Mouse (Mus musculus): ENCODE data around the gene C330021F23Rik.

DNA sequence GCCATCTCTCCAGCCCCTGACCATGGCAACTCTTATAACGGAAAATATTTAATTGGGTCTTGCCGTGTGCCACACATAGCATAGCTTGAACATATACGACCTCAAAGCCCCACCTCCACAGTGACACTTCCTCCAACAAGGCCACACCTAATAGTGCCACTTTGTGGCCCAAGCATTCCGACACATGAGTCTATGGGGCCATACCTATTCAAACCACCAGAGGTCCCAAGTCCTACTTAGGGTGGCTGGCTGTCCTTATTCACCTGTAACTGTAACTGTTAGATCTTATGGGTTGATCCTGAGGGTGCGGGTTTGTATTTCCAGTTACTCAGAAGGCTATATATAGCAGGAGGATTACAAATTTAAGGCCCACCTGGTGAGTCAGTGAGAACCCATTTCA is 60.2 kb downstream of the C330021F23Rik start:
- TF ChIP-seq GATA1 (IDR thresholded peaks at IDR 0.05; ENCODE audit: borderline replicate concordance, low read length) (no peak), FLI1 (IDR thresholded peaks at IDR 0.05; ENCODE audit: low read length) (no peak)

Data from megakaryocyte, embryonic 14.5 days (primary cell).